Mouse (Mus musculus) erythroblast, embryonic 14.5 days (primary cell): Measurements from ENCODE around the gene Tyms.

Experiments used
- GATA1 ChIP-seq: IDR thresholded peaks from 2 replicates; pipeline ENCODE4 v1.6.1; 2012; ENCODE audit warnings: low read length, inconsistent platforms, mixed read lengths
- TAL1 ChIP-seq: IDR thresholded peaks from 3 replicates; pipeline ENCODE4 v1.6.1; 2012; ENCODE audit warnings: low read length, inconsistent platforms, mixed read lengths

GRCm38 (mm10) chr5:30112533-30113068 is 39.2 kb upstream of the Tyms start:
- TF ChIP-seq TAL1, result no peak
- no peak for TF ChIP-seq GATA1
